Mouse (Mus musculus) liver, adult 2 months (tissue): ENCODE measurements around the gene Dapk3.

Source experiments
- CTCF ChIP-seq: fragments of 200-500 bp; IDR thresholded peaks from 2 replicates; pipeline ENCODE4 v1.5.1; 2011; ENCODE audit warnings: low read depth, low read length, control low read depth
- POLR2A ChIP-seq: fragments of 200-500 bp; IDR thresholded peaks from 2 replicates; pipeline ENCODE4 v1.6.1; 2011; ENCODE audit warnings: low read length, control low read depth; ENCODE audit not compliant: insufficient read depth; ENCODE audit errors: extremely low read depth

DNA sequence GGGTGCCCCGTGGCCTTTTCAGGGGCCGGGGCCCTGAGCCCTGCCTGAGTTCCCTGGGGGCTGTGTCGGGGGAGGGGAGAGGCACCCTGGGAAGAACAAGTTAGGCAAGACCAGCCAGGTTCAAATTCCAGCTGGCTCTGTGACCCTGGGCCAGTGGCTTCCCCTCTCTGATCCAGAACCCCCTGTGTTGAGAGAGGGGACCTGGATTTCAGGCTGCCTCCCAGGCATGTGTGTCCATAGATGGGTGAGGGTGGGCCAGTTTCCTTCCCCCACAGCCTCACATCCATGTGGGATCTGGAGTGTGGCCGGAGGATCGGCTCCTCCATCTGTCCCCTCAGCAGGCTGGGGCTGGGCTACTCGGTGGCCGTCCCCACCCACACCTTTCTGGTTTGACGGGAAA, 42.8 kb upstream of the Dapk3 start:
- TF ChIP-seq CTCF (no peak), POLR2A (no peak)
